Mouse (Mus musculus) stomach, postnatal 0 days (tissue): Measurements from ENCODE around the gene Armc10.

Experiments
- CTCF ChIP-seq: IDR thresholded peaks from 2 replicates; pipeline ENCODE4 v1.5.1; 2016; ENCODE audit warnings: antibody characterized with exemption, low read depth, mild to moderate bottlenecking, moderate library complexity
- EP300 ChIP-seq: optimal IDR thresholded peaks from 2 replicates; pipeline ENCODE3; 2016; ENCODE audit warnings: antibody characterized with exemption

DNA sequence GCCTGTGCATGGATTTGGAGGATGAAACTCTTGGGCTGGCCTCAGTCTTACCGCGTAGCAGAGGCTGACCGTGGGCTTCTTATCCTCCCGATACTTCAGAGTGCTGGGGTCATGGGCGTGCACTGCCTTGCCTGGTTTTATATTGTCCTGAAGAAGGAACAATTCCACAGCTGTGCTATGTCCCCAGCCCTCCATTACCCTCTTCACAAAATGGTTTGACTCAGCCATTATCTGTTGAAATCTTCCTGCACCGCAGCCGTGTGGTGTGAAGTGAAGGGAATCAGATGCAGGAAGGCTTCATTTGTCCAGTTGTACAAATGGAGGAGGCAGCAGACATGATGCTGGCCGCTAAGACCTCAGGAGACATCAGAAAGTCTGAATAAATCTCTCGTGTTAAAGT is 11.3 kb downstream of the Armc10 start:
- TF ChIP-seq CTCF: no peak
- no peak for TF ChIP-seq EP300
